Mouse (Mus musculus): ENCODE results near the gene Rpl18.

Gene Rpl18

GRCm38 (mm10) chr7:45715090-45715708 lies at the start of gene Rpl18:
Rpl18 (plus strand) TSS chr7:45715457.
- DNase-seq (ENCODE audit: extremely low read depth, low read depth, low spot score) = no peak

- DNase-seq (ENCODE audit: extremely low read depth, low read depth, low spot score) = no peak
These were observed 49.1 kb upstream of the Rpl18 start, which contains the start of gene Fut2 for GRCm38 (mm10) chr7:45666161-45666560. Fut2 (minus strand) TSS chr7:45666394.

GRCm38 (mm10) chr7:45667761-45668160 lies 47.5 kb upstream of the Rpl18 start:
- no peak for DNase-seq (ENCODE audit: extremely low read depth, low read depth, low spot score)

GRCm38 (mm10) chr7:45668921-45669320 lies 46.3 kb upstream of the Rpl18 start:
- DNase-seq (ENCODE audit: extremely low read depth, low read depth, low spot score) = no peak

DNA sequence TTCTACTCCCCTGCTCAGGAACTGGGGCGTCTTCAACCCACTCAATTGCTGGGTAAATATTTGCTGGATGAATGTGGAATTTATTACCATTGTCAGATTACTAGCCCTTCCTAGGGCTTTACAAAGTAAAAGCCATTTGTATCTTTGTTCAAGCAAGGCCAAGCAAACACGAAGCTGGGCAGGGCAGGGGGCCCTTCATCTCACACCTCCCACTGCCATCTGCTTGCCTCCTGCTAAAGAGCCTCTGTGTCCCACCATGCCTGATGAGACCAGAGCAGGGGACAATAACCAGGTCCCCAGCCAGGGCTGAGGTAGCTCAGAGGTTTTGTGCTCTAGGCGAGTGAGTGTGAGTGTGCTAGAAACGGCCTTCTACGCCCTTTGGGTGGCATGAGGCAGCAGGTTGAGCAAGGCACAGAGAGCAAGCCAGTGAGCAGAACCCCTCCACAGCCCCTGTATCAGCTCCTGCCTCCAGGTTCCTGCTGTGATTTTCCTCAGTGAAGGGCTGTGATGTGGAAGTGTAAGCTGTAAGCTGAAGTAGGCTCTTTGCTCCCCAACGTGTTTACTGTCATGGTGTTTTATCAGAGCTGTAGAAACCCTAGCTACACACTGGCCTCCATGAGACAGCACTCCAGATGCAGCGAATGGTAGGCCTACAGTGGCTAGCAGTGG lies 37.5 kb upstream of the Rpl18 start:
- no peak for DNase-seq (ENCODE audit: extremely low read depth, low read depth, low spot score)

- DNase-seq (ENCODE audit: extremely low read depth, low read depth, low spot score) = no peak
These were observed 36.7 kb upstream of the Rpl18 start for GRCm38 (mm10) chr7:45678513-45678912.

- DNase-seq (ENCODE audit: extremely low read depth, low read depth, low spot score) = no peak
These were observed 35.2 kb upstream of the Rpl18 start for GRCm38 (mm10) chr7:45679966-45680621.

GRCm38 (mm10) chr7:45681046-45681736 lies 34.1 kb upstream of the Rpl18 start:
- DNase-seq (ENCODE audit: extremely low read depth, low read depth, low spot score) = no peak

DNA sequence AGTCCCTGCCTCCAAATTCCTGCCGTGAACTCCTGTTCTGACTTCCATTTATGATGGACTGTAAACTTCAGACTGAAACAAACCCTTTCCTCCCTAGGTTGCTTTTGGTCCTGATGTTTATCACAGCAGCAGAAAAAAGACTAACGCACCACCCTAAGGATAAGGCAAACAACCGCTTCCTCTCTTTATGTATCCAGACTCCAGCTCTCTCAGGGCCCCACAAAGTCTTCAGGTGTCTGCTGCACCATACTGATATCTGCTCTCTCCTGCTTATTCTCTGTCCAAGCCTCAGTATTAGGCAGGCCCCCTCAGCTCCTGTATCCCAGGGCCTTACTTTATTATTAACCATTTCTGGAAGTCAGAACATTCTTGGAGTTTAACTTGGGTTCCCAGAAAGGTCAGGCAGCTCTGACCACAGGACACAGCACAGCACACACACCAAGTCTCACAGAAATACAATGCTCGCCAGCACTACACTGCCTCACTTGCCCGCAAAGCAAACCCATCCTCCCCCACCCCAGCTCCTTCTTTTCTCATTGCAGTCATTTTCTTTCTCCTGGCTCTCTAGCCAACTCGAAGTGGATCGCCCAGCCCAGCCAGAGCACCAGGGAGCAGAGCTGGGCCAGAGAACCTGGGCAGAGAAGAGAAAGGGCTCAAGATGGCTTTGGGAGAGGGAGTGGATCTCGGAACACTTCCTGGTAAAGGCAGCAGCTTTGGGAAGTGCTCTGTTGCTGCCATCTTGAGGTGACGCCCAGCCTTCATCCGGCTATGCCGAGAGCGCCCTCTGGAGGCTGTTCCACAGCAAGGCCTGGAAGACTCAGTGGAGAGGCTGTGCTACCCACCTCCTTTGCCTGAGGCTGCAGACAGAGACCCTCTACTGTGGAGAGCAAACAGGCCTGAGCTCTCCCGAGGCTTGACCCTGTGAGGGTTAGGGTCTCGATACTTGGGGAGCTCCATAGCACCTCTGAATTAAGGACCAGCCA lies 32.8 kb upstream of the Rpl18 start:
- DNase-seq (ENCODE audit: extremely low read depth, low read depth, low spot score) = no peak

GRCm38 (mm10) chr7:45683396-45684050 lies 31.7 kb upstream of the Rpl18 start, which contains the start of gene Ntn5:
Ntn5 (plus strand) TSS chr7:45684022.
- DNase-seq (ENCODE audit: extremely low read depth, low read depth, low spot score) = no peak

DNA sequence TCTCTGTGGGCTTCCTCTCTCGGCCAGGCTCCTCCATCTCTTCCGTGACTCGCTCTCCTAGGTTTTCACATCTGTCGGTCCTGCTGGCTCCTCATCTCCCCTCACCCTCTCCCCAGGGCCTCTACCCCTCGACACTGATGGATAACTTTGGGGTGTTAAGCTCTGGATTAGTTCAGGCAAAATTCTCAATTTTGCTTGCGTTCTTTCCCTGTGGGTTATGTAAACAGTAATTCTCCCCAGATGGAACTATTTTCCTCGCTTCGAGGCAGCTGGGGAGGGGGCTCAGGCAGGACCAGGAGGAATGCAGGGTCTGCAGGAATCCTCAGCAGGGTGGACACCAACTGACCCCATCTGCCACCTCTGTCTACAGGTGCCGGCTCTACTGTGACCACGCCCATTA lies 29.4 kb upstream of the Rpl18 start:
- DNase-seq (ENCODE audit: extremely low read depth, low read depth, low spot score) = no peak

GRCm38 (mm10) chr7:45686841-45687240 lies 28.4 kb upstream of the Rpl18 start:
- no peak for DNase-seq (ENCODE audit: extremely low read depth, low read depth, low spot score)

GRCm38 (mm10) chr7:45689099-45689498 lies 26.2 kb upstream of the Rpl18 start:
- no peak for DNase-seq (ENCODE audit: extremely low read depth, low read depth, low spot score)

DNA sequence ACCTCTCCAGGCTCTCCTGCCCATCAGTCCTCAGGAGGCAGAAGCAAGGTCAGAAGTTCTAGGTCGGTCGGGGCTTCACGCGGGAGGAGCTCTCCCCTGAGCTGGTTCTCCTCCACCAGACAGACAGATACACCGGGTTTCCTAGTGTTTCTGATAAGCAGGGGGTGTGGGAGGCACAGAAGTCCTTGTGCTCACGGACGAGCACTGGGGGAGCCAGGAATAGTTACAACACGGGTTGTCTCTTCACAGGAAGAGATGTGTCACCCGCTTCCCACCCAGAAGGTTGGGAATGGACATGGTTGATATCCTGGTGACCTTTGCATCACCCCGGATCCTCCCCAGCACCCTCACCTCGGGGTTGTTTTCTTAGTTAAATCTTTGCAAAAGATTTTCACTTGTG lies 25.5 kb upstream of the Rpl18 start:
- no peak for DNase-seq (ENCODE audit: extremely low read depth, low read depth, low spot score)

DNA sequence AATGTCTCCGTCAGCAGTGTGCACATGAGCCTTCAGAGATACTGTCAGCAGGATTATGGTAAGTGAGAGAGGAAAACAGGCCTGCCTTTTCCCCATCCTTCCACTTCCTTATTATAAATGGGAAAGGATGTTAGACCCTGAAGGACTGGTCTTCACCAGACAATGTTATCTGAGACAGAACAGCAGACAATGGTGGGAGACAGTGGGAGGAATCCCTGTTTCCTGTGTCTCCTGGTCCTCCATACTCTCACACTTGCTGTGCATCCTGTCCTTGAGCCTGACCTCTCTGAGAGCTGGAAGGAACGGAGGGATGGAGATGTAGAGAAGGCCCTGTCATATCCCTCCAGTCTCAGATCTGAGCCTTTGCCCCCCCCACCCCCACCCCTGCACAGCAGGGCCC lies 22.9 kb upstream of the Rpl18 start:
- no peak for DNase-seq (ENCODE audit: extremely low read depth, low read depth, low spot score)

- DNase-seq (ENCODE audit: extremely low read depth, low read depth, low spot score) = no peak
These were observed 21.2 kb upstream of the Rpl18 start, which contains the start of gene Sec1 for GRCm38 (mm10) chr7:45693921-45694591. Sec1 (minus strand) TSS chr7:45694402.

GRCm38 (mm10) chr7:45695098-45695497 lies 20.2 kb upstream of the Rpl18 start:
- DNase-seq (ENCODE audit: extremely low read depth, low read depth, low spot score) = no peak

GRCm38 (mm10) chr7:45697894-45698293 lies 17.4 kb upstream of the Rpl18 start:
- DNase-seq (ENCODE audit: extremely low read depth, low read depth, low spot score) = no peak

DNA sequence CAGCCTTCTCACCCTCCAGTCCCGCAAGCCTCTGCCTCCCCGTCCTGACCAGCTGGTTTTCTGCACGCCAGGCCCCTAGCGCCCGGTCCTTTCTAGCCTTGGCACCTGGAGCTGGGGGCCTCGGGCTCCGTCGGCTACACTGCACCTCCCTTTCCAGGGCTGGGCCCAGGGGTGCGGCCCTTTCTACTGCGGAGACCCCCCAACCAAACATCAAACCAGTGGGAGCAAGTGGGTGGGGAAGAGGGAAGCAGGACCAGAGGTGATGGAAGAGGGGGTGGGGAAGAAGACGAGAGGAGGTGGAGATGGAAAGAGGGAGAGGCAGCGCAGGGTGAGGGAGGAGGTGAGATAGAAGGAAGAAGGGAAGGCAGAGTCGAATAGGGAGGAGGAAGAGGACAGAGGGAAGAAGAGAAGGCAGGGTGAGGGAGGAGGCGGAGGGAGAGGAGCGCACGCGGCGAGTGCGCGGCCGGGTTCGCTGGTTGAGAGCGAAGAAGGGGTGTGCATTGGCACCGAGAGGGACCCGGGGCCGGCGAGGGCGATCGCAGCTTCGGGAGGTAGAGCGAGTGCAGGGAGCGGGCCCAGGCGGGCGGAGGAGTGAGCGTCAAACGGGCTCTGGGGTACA lies 15.6 kb upstream of the Rpl18 start, which contains the start of gene Car11:
Car11 (plus strand) TSS at position 321 of the 619 bp plus-strand sequence.
- no peak for DNase-seq (ENCODE audit: extremely low read depth, low read depth, low spot score)

Measured in fat pad, adult 2 months (tissue).